Mouse (Mus musculus): Measurements from ENCODE around the gene Gm26741. TPM values are rescaled to one million over a fixed set of nuclear protein-coding genes. Genes with fewer than 3 reads are reported as not detected.
"Not testable (repeated sequence)": the region's sequence is repeated elsewhere in the genome, so short reads cannot be mapped to it uniquely, and the experiment has no call there.

Gene Gm26741
- polyA plus RNA-seq (2014; fragmentation: Nextera tagmentation; extraction: Ambion mirVana), result not detected in 2 replicates

DNA sequence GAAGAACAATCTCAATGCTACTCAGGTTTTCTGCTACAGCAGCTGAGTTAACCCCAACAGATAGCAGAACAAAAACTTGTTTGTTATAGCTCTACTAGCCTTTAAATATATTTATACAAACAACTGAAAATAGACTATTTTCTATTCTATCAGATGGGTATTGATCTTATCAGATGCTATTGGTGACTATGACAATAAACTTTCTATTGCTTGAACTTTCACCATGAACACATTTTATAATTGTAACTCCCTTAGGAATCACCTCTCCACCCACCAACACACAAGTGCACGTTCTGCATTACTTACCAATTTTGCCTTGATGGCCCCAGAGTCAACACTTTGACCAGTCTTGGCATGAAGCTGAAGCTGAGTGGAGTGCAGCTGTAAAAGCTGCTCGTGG lies at the start of gene Gm26741:
Gene Gm26741, plus strand, starts transcription at position 301 of the 400 bp plus-strand sequence.
- H3K9ac ChIP-seq (ENCODE audit: low read depth, low read length), result no peak within 1 kb of the TSS
- no peaks in the 10 kb centered on the region for H3K36me3 ChIP-seq (ENCODE audit: control insufficient read depth, insufficient read depth, low read length)
- no peaks in the 10 kb centered on the region for H3K27me3 ChIP-seq (ENCODE audit: control insufficient read depth, insufficient read depth, low read length)
- H3K27ac ChIP-seq (ENCODE audit: low read depth, low read length), result no peak within 1 kb of the TSS
- no peak for ATAC-seq (replicated peaks; ENCODE audit: insufficient number of reproducible peaks, low FRiP score, low TSS enrichment)
- no peak within 1 kb of the TSS for H3K4me3 ChIP-seq (ENCODE audit: low read depth, low read length)
- H3K4me1 ChIP-seq (ENCODE audit: control insufficient read depth, insufficient read depth, low read length), result no peaks in the 10 kb centered on the region
- H3K9me3 ChIP-seq (replicated peaks; ENCODE audit: control insufficient read depth, low read length), result no peaks in the 10 kb centered on the region
- 84% methylated on average over 2 of the region's 2 CpGs for WGBS (ENCODE audit: insufficient replicate concordance)
- no peak within 1 kb of the TSS for H3K4me2 ChIP-seq

DNA sequence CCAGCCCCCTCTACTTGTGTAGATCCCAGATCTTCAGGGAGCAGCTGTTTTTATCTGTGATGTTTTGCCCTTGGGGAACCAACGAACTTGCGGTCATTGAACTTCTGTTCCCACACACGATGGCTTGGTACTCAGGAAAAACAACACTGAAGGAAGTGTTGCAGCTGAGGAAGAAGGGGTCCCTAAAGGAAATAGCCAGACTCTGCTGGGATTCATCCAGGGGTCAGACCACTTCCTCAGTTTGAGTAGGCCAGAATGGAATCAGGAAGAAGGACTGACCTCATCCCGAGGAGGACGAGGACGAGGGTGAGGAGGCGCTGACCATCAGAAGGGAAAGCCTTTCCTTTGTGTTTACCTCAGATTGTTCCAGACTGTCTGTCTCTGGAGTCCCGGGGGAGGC lies 49.4 kb upstream of the Gm26741 start:
- 44% methylated on average over 8 of the region's 8 CpGs for WGBS (ENCODE audit: insufficient replicate concordance)
- no peak for ATAC-seq (replicated peaks; ENCODE audit: insufficient number of reproducible peaks, low FRiP score, low TSS enrichment)
- H3K27ac ChIP-seq (ENCODE audit: low read depth, low read length), result no peak overlapping the region

DNA sequence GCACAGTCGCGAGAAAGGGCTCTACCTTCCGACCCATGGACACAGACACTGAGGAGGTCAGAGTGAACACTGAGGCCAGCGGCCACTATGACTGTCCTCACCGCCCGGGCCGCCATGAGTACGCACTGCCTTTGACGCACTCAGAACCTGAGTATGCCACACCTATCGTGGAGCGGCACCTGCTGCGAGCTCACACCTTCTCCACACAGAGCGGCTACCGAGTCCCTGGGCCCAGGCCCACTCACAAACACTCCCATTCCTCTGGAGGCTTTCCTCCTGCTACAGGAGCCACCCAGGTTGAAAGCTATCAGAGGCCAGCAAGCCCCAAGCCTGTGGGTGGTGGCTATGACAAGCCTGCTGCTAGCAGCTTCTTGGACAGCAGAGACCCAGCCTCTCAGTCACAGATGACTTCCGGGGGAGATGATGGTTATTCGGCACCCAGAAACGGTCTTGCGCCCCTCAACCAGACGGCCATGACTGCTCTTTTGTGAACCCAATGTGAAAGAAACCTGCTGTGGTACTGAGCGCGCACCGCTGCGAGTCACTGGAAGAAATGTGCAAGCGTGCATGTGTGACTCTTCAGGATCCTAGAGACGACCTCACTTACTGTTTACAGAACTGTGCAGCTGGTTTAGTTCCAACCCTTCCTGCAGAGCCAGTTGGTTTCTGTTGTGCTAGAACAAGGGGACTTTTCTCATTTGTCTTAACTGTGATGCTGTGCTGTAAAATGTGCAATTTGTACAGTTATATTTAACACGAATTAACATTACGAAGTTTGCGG lies 38.9 kb upstream of the Gm26741 start:
- no peak overlapping the region for H3K27ac ChIP-seq (ENCODE audit: low read depth, low read length)
- no peaks in the 10 kb centered on the region for H3K4me1 ChIP-seq (ENCODE audit: control insufficient read depth, insufficient read depth, low read length)
- no peaks in the 10 kb centered on the region for H3K9me3 ChIP-seq (replicated peaks; ENCODE audit: control insufficient read depth, low read length)
- H3K36me3 ChIP-seq (ENCODE audit: control insufficient read depth, insufficient read depth, low read length), result no peaks in the 10 kb centered on the region; the same call in 1 of the 2 replicates
- WGBS (ENCODE audit: insufficient replicate concordance), result 89% methylated on average over 28 of the region's 28 CpGs
- H3K4me3 ChIP-seq (ENCODE audit: low read depth, low read length), result no peak overlapping the region
- no peak overlapping the region for H3K4me2 ChIP-seq
- H3K27me3 ChIP-seq (ENCODE audit: control insufficient read depth, insufficient read depth, low read length), result no peaks in the 10 kb centered on the region
- no peak overlapping the region for H3K9ac ChIP-seq (ENCODE audit: low read depth, low read length)
- no peak for ATAC-seq (replicated peaks; ENCODE audit: insufficient number of reproducible peaks, low FRiP score, low TSS enrichment)

More for the DNA sequence above, 49.4 kb upstream of the Gm26741 start:
- Histone ChIP-seq H3K4me3 (ENCODE audit: low read depth, low read length) (no peak overlapping the region), H3K9me3 (replicated peaks; ENCODE audit: control insufficient read depth, low read length) (no peaks in the 10 kb centered on the region), H3K9ac (ENCODE audit: low read depth, low read length) (no peak overlapping the region), H3K4me1 (ENCODE audit: control insufficient read depth, insufficient read depth, low read length) (no peaks in the 10 kb centered on the region), H3K36me3 (ENCODE audit: control insufficient read depth, insufficient read depth, low read length) (no peaks in the 10 kb centered on the region), H3K4me2 (no peak overlapping the region), H3K27me3 (ENCODE audit: control insufficient read depth, insufficient read depth, low read length) (no peaks in the 10 kb centered on the region)

DNA sequence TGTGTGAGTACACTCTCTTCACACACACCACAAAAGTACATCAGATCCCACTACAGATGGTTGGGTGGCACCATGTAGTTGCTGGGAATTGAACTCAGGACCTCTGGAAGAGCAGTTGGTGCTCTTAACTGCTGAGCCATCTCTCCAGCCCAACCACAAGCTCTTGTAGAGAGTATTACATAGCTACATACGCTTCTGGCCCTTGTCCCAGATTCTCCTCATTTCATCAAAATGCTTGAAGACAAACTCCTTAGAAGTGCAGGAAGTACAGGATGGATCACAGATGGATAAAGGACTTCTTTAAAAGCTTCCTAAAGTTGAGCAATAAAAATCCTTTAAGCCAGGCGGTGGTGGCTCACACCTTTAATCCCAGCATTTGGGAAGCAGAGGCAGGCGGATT lies 36.6 kb upstream of the Gm26741 start:
- Histone ChIP-seq H3K36me3 (ENCODE audit: control insufficient read depth, insufficient read depth, low read length) (no peaks in the 10 kb centered on the region; the same call in 1 of the 2 replicates), H3K9ac (ENCODE audit: low read depth, low read length) (no peak overlapping the region), H3K27me3 (ENCODE audit: control insufficient read depth, insufficient read depth, low read length) (no peaks in the 10 kb centered on the region), H3K9me3 (replicated peaks; ENCODE audit: control insufficient read depth, low read length) (no peaks in the 10 kb centered on the region), H3K4me3 (ENCODE audit: low read depth, low read length) (no peak overlapping the region), H3K4me1 (ENCODE audit: control insufficient read depth, insufficient read depth, low read length) (no peaks in the 10 kb centered on the region), H3K27ac (ENCODE audit: low read depth, low read length) (no peak overlapping the region), H3K4me2 (no peak overlapping the region)
- 88% methylated on average over 3 of the region's 3 CpGs for WGBS (ENCODE audit: insufficient replicate concordance)
- ATAC-seq (replicated peaks; ENCODE audit: insufficient number of reproducible peaks, low FRiP score, low TSS enrichment), result no peak

DNA sequence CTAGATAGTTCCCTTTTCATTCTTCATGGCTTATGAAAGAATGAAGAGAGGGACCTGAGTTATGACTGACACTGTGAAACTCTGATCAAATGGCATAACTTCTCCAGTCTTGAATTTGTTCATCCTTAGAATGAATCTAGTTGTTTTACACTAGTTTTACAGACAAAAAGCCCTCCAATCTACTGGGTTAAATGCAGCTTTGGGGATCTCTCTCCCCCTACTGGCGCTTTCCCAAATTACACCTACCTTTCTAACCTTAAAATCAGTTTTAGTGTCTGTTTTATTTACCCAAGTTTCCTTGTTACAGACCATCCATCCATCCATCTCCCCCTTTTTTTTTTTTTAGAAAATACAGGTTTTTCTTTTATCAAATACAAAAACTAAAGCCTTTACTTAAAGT lies 27.6 kb upstream of the Gm26741 start:
- H3K4me2 ChIP-seq, result no peak overlapping the region
- H3K9ac ChIP-seq (ENCODE audit: low read depth, low read length), result no peak overlapping the region
- no peaks in the 10 kb centered on the region for H3K4me1 ChIP-seq (ENCODE audit: control insufficient read depth, insufficient read depth, low read length)
- ATAC-seq (replicated peaks; ENCODE audit: insufficient number of reproducible peaks, low FRiP score, low TSS enrichment), result no peak
- no peak overlapping the region for H3K4me3 ChIP-seq (ENCODE audit: low read depth, low read length)
- no peaks in the 10 kb centered on the region for H3K27me3 ChIP-seq (ENCODE audit: control insufficient read depth, insufficient read depth, low read length)
- no peak overlapping the region for H3K27ac ChIP-seq (ENCODE audit: low read depth, low read length)
- WGBS (ENCODE audit: insufficient replicate concordance), result 4% methylated on average over 1 of the region's 1 CpGs
- H3K36me3 ChIP-seq (ENCODE audit: control insufficient read depth, insufficient read depth, low read length), result peaks cover 5% of the 10 kb centered on the region; the same call in 1 of the 2 replicates
- H3K9me3 ChIP-seq (replicated peaks; ENCODE audit: control insufficient read depth, low read length), result no peaks in the 10 kb centered on the region

DNA sequence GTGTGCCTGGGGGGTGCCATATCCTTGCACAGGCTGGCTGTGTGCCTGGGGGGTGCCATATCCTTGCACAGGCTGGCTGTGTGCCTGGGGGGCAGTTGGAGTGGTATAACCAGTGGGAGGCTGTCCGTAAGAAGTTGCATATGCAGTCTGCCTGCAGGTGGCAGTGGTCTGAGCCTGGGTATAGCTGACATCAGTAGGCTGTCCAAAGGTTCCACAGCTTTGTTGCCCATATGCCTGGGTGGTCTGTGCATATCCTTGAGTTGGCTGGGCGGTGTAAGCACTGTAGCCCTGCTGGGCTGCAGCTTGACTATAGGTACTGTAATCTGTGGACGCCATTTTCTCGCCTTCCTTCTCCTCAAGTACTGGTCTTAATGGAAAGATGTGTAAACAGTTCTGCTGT lies 15.2 kb upstream of the Gm26741 start:
- WGBS (ENCODE audit: insufficient replicate concordance), result 87% methylated on average over 4 of the region's 4 CpGs
- not testable (repeated sequence) for H3K27ac ChIP-seq (ENCODE audit: low read depth, low read length); H3K9me3 ChIP-seq (replicated peaks; ENCODE audit: control insufficient read depth, low read length); ATAC-seq (replicated peaks; ENCODE audit: insufficient number of reproducible peaks, low FRiP score, low TSS enrichment); H3K27me3 ChIP-seq (ENCODE audit: control insufficient read depth, insufficient read depth, low read length); H3K4me3 ChIP-seq (ENCODE audit: low read depth, low read length); H3K9ac ChIP-seq (ENCODE audit: low read depth, low read length); H3K4me2 ChIP-seq; H3K4me1 ChIP-seq (ENCODE audit: control insufficient read depth, insufficient read depth, low read length)
- peaks cover 22% of the 10 kb centered on the region for H3K36me3 ChIP-seq (ENCODE audit: control insufficient read depth, insufficient read depth, low read length)

DNA sequence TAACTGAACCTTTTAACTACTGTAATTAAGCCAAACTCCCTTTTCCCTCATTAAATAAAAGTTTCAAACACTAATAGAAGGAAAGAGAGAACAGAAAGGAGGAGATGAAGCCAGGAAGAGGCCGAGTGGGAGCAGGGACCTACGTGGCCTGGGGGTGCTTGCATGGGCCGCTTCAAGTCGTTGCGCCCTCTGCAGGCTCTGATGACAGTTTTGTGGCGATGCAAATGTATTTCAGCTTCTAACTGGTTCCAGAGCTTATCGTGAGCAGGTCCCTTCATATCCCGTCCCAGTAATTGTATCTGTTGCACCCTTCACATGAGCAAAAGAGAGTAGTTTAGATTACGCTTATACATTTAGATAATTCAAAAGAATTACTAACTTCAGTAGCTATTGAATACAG lies 5.4 kb upstream of the Gm26741 start:
- Histone ChIP-seq H3K4me2 (no peak overlapping the region), H3K9me3 (replicated peaks; ENCODE audit: control insufficient read depth, low read length) (no peaks in the 10 kb centered on the region), H3K27ac (ENCODE audit: low read depth, low read length) (no peak overlapping the region), H3K9ac (ENCODE audit: low read depth, low read length) (no peak overlapping the region), H3K4me3 (ENCODE audit: low read depth, low read length) (no peak overlapping the region), H3K36me3 (ENCODE audit: control insufficient read depth, insufficient read depth, low read length) (peaks cover 16% of the 10 kb centered on the region), H3K4me1 (ENCODE audit: control insufficient read depth, insufficient read depth, low read length) (no peaks in the 10 kb centered on the region), H3K27me3 (ENCODE audit: control insufficient read depth, insufficient read depth, low read length) (no peaks in the 10 kb centered on the region)
- no peak for ATAC-seq (replicated peaks; ENCODE audit: insufficient number of reproducible peaks, low FRiP score, low TSS enrichment)
- WGBS (ENCODE audit: insufficient replicate concordance), result 77% methylated on average over 9 of the region's 9 CpGs

DNA sequence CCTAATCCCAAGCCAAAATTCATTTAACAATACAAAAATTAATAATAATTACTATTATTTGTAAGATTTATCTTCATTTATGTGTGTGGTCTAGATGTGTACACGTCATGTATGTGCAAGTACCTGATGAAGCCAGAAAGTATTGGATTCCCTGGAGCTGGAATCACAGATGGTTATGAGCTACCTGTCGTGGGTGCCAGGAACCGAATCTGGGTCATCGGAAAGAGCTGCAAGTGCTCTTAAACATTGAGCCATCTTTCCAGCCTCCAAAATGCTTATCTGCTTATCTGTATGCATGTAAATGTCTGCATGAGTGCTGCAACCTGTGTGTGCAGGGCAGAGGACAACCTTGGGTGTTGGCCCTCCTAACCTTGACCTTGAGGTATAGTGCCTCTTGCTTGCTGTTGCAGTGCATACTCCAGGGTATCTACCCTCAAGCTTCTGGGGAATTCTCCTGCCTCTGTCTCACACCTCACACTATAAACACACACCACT lies 1.7 kb downstream of the Gm26741 start:
- Histone ChIP-seq H3K4me3 (ENCODE audit: low read depth, low read length) (no peak overlapping the region), H3K9me3 (replicated peaks; ENCODE audit: control insufficient read depth, low read length) (no peaks in the 10 kb centered on the region), H3K4me2 (no peak overlapping the region), H3K4me1 (ENCODE audit: control insufficient read depth, insufficient read depth, low read length) (no peaks in the 10 kb centered on the region), H3K36me3 (ENCODE audit: control insufficient read depth, insufficient read depth, low read length) (no peaks in the 10 kb centered on the region), H3K9ac (ENCODE audit: low read depth, low read length) (no peak overlapping the region), H3K27ac (ENCODE audit: low read depth, low read length) (no peak overlapping the region), H3K27me3 (ENCODE audit: control insufficient read depth, insufficient read depth, low read length) (no peaks in the 10 kb centered on the region)
- 95% methylated on average over 4 of the region's 4 CpGs for WGBS (ENCODE audit: insufficient replicate concordance)
- ATAC-seq (replicated peaks; ENCODE audit: insufficient number of reproducible peaks, low FRiP score, low TSS enrichment), result no peak
